Mouse (Mus musculus) macrophage (primary cell): ENCODE results near the gene Gnat1. TPM values are rescaled to one million over a fixed set of nuclear protein-coding genes. Genes with fewer than 3 reads are reported as not detected.

Experiments
- H3K27ac ChIP-seq: fragments of 350-480 bp; formaldehyde crosslinking; 2 replicates; pipeline ENCODE4 v1.9.0; 2021
- H3K36me3 ChIP-seq: fragments of 350-480 bp; formaldehyde crosslinking; 2 replicates; pipeline ENCODE4 v1.9.0; 2021; ENCODE audit errors: inconsistent target
- H3K4me3 ChIP-seq: fragments of 350-480 bp; formaldehyde crosslinking; 2 replicates; pipeline ENCODE4 v1.9.0; 2021; ENCODE audit errors: inconsistent target
- H3K79me2 ChIP-seq: fragments of 350-480 bp; formaldehyde crosslinking; 2 replicates; pipeline ENCODE4 v1.9.0; 2021; ENCODE audit errors: inconsistent target
- WGBS: methylation state at CpG from one replicate; pipeline ENCODE4 v1.1.7; 2026; ENCODE audit warnings: inconsistent platforms; ENCODE audit not compliant: missing documents; 5-methylcytosine and 5-hydroxymethylcytosine counted together
- polyA plus RNA-seq: library from polyadenylated mRNA; stranded (reverse); fragments of 250-400 nt; gene quantifications from 3 replicates; pipeline ENCODE4 v1.2.4, GENCODE M21; 2018; ENCODE audit warnings: inconsistent platforms

Gene Gnat1
- polyA plus RNA-seq, 1 experiment from 2014 or later, result not detected

GRCm38 (mm10) chr9:107625351-107626128 is 54.0 kb downstream of the Gnat1 start:
- Histone ChIP-seq H3K79me2 (peaks cover 100% of the 10 kb centered on the region), H3K4me3 (no peak overlapping the region), H3K27ac (peak overlapping the region; percentile 76), H3K36me3 (peaks cover 13% of the 10 kb centered on the region; the same call in 1 of the 2 replicates)
- WGBS, result 89% methylated on average over 12 of the region's 12 CpGs

- Histone ChIP-seq H3K4me3 (no peak overlapping the region), H3K79me2 (peaks cover 100% of the 10 kb centered on the region), H3K36me3 (peaks cover 19% of the 10 kb centered on the region), H3K27ac (peak overlapping the region; percentile 76)
- WGBS, result 65% methylated on average over 3 of the region's 3 CpGs
Measured at GRCm38 (mm10) chr9:107624951-107625350, 54.6 kb downstream of the Gnat1 start.

- no peak overlapping the region for H3K4me3 ChIP-seq
- H3K36me3 ChIP-seq, result peaks cover 23% of the 10 kb centered on the region
- peaks cover 100% of the 10 kb centered on the region for H3K79me2 ChIP-seq
- 19% methylated on average over 5 of the region's 5 CpGs for WGBS
- H3K27ac ChIP-seq, result peak overlapping the region; percentile 76
Measured at GRCm38 (mm10) chr9:107624539-107624938, 55.0 kb downstream of the Gnat1 start.

Other genes with a start within 250 kb of the Gnat1 start
- 17.7 to 33.3 TPM (median 29.4 TPM) in 3 replicates for gene Tmem115, start 145.8 kb downstream of the Gnat1 start, polyA plus RNA-seq
- gene Cyb561d2, start 137.5 kb downstream of the Gnat1 start, polyA plus RNA-seq, result 7.6 to 19.6 TPM (median 16.7 TPM) in 3 replicates
- 9.4 to 15.1 TPM (median 10.0 TPM) in 3 replicates for gene Nprl2, start 137.5 kb downstream of the Gnat1 start, polyA plus RNA-seq
- gene Zmynd10, start 132.4 kb downstream of the Gnat1 start, polyA plus RNA-seq, result not detected in 3 replicates
- gene Rassf1, start 128.2 kb downstream of the Gnat1 start, polyA plus RNA-seq, result 23.0 to 34.3 TPM (median 33.0 TPM) in 3 replicates
- gene Tusc2, start 116.5 kb downstream of the Gnat1 start, polyA plus RNA-seq, result 30.9 to 32.2 TPM (median 30.9 TPM) in 3 replicates
- 17.0 to 33.6 TPM (median 19.7 TPM) in 3 replicates for gene Hyal2, start 111.8 kb downstream of the Gnat1 start, polyA plus RNA-seq
- gene Hyal1, start 102.8 kb downstream of the Gnat1 start, polyA plus RNA-seq, result 20.3 to 38.2 TPM (median 30.4 TPM) in 3 replicates
- 25.1 to 39.9 TPM (median 29.7 TPM) in 3 replicates for gene Naa80, start 100.8 kb downstream of the Gnat1 start, polyA plus RNA-seq
- 0.38 to 0.51 TPM (median 0.43 TPM) in 3 replicates for gene Hyal3, start 98.9 kb downstream of the Gnat1 start, polyA plus RNA-seq
- 4.4 to 25.0 TPM (median 10.0 TPM) in 3 replicates for gene Ifrd2, start 92.1 kb downstream of the Gnat1 start, polyA plus RNA-seq
- gene Sema3b, start 70.5 kb downstream of the Gnat1 start, polyA plus RNA-seq, result not detected in 3 replicates
- 624 to 802 TPM (median 682 TPM) in 3 replicates for gene Gnai2, start 44.3 kb downstream of the Gnat1 start, polyA plus RNA-seq
- not detected in 3 replicates for gene Slc38a3, start 10.2 kb downstream of the Gnat1 start, polyA plus RNA-seq
- gene Sema3f, start 30.8 kb upstream of the Gnat1 start, polyA plus RNA-seq, result 0.08 to 0.93 TPM in 2 of 3 replicates, not detected in the other
- 48.8 to 74.7 TPM (median 61.8 TPM) in 3 replicates for gene Rbm5, start 91.3 kb upstream of the Gnat1 start, polyA plus RNA-seq
- 41.6 to 90.8 TPM (median 45.5 TPM) in 3 replicates for gene Rbm6, start 193.5 kb upstream of the Gnat1 start, polyA plus RNA-seq
- 8.2 to 10.9 TPM (median 8.7 TPM) in 3 replicates for gene Mon1a, start 208.4 kb upstream of the Gnat1 start, polyA plus RNA-seq
- gene Mst1r, start 227.2 kb upstream of the Gnat1 start, polyA plus RNA-seq, result not detected in 3 replicates
- gene Actl11, start 248.8 kb upstream of the Gnat1 start, polyA plus RNA-seq, result not detected in 3 replicates